Mouse (Mus musculus) brain, embryonic 14.5 days (tissue): ENCODE results near the gene Notch2.

Experiments
- CTCF ChIP-seq: fragments of 200-500 bp; IDR thresholded peaks from 2 replicates; pipeline ENCODE4 v1.5.1; 2012; ENCODE audit warnings: inconsistent platforms, mild to moderate bottlenecking, moderate library complexity, borderline replicate concordance; ENCODE audit not compliant: insufficient read depth, insufficient read length; ENCODE audit errors: extremely low read depth
- POLR2A ChIP-seq: fragments of 200-500 bp; IDR thresholded peaks from 2 replicates; pipeline ENCODE4 v1.6.1; 2012; ENCODE audit warnings: mild to moderate bottlenecking, inconsistent platforms, borderline replicate concordance; ENCODE audit not compliant: poor library complexity, insufficient read depth, insufficient read length, severe bottlenecking; ENCODE audit errors: extremely low read depth

GRCm38 (mm10) chr3:97993196-97993595, 20.1 kb upstream of the Notch2 start:
- TF ChIP-seq POLR2A (no peak), CTCF (no peak)
